Mouse (Mus musculus) myocyte (in vitro differentiated cells): ENCODE data around the gene Rab3d.

Experiments used
- CEBPB ChIP-seq: IDR thresholded peaks from 2 replicates; pipeline ENCODE4 v1.6.1; 2011; ENCODE audit warnings: mild to moderate bottlenecking, moderate library complexity; ENCODE audit not compliant: poor library complexity, insufficient read depth, severe bottlenecking
- E2F4 ChIP-seq: IDR thresholded peaks from one replicate; pipeline ENCODE4 v1.6.1; 2011; ENCODE audit warnings: mild to moderate bottlenecking, control low read depth, moderate library complexity; ENCODE audit not compliant: insufficient read depth
- MAX ChIP-seq: IDR thresholded peaks from one replicate; pipeline ENCODE4 v1.6.1; 2011; ENCODE audit warnings: low read depth, mild to moderate bottlenecking, control low read depth
- MYOD1 ChIP-seq, 3 experiments: IDR thresholded peaks; one replicate each; pipeline ENCODE4 v1.6.1; 2011; ENCODE audit warnings: control low read depth in 2 of 3, low read depth in 2 of 3, mild to moderate bottlenecking in 2 of 3, moderate library complexity in 1 of 3; ENCODE audit not compliant: insufficient read length in 2 of 3, control insufficient read depth in 1 of 3
- MYOG ChIP-seq, 3 experiments: IDR thresholded peaks; one replicate each; pipeline ENCODE4 v1.6.1; 2011; ENCODE audit warnings: control low read depth in 2 of 3, low read depth in 2 of 3, mild to moderate bottlenecking in 2 of 3; ENCODE audit not compliant: insufficient read length in 2 of 3, control insufficient read depth in 1 of 3, insufficient read depth in 1 of 3
- POLR2A ChIP-seq: IDR thresholded peaks from one replicate; pipeline ENCODE4 v1.6.1; 2011; ENCODE audit warnings: low read depth, mild to moderate bottlenecking, control low read depth, moderate library complexity; ENCODE audit not compliant: insufficient read length
- POLR2AphosphoS2 ChIP-seq: IDR thresholded peaks from one replicate; pipeline ENCODE4 v1.6.1; 2011; ENCODE audit warnings: low read depth, control low read depth; ENCODE audit not compliant: insufficient read length
- REST ChIP-seq: IDR thresholded peaks from one replicate; pipeline ENCODE4 v1.6.1; 2011; ENCODE audit warnings: mild to moderate bottlenecking, control low read depth, moderate library complexity; ENCODE audit not compliant: insufficient read depth, insufficient read length
- SRF ChIP-seq: IDR thresholded peaks from one replicate; pipeline ENCODE4 v1.6.1; 2011; ENCODE audit warnings: low read depth; ENCODE audit not compliant: control insufficient read depth, insufficient read length
- TCF12 ChIP-seq: IDR thresholded peaks from one replicate; pipeline ENCODE4 v1.6.1; 2011; ENCODE audit warnings: mild to moderate bottlenecking, control low read depth; ENCODE audit not compliant: poor library complexity, insufficient read depth, severe bottlenecking
- TCF3 ChIP-seq: IDR thresholded peaks from one replicate; pipeline ENCODE4 v1.6.1; 2011; ENCODE audit warnings: low read depth, control low read depth; ENCODE audit not compliant: insufficient read length
- USF1 ChIP-seq: IDR thresholded peaks from one replicate; pipeline ENCODE4 v1.6.1; 2011; ENCODE audit warnings: low read depth, mild to moderate bottlenecking, control low read depth, moderate library complexity

GRCm38 (mm10) chr9:21926155-21926554 lies 8.2 kb upstream of the Rab3d start:
- TF ChIP-seq TCF12 (no peak), MYOD1 (IDR thresholded peaks at IDR 0.05; ENCODE audit: control insufficient read depth in 1 of 3, insufficient read length in 2 of 3, low read depth in 2 of 3) (no peak), POLR2AphosphoS2 (no peak), MYOG (IDR thresholded peaks at IDR 0.05; ENCODE audit: control insufficient read depth in 1 of 3, insufficient read depth in 1 of 3, insufficient read length in 2 of 3, low read depth in 2 of 3) (no peak), POLR2A (no peak), MAX (no peak), SRF (no peak), USF1 (no peak), E2F4 (no peak), REST (no peak), CEBPB (no peak), TCF3 (no peak)
